Mouse (Mus musculus) hindbrain, embryonic 16.5 days (tissue): ENCODE measurements around the gene Por. TPM values are rescaled to one million over a fixed set of nuclear protein-coding genes. Genes with fewer than 3 reads are reported as not detected.

Experiments used
- ATAC-seq: fragments of 200-750 bp; cut with Nextera tagmentation; 2 replicates; pipeline ENCODE4 v1.8.0; 2017; ENCODE audit warnings: moderate TSS enrichment, moderate library complexity
- H3K27ac ChIP-seq: fragments of 300-500 bp; sonication (generic); 2 replicates; pipeline ENCODE4 v1.5.1; 2014; ENCODE audit warnings: low read depth, mild to moderate bottlenecking, control low read depth, low read length, moderate library complexity
- H3K27me3 ChIP-seq: fragments of 300-500 bp; sonication (generic); replicated peaks from 2 replicates; pipeline ENCODE4 v1.6.1; 2014; ENCODE audit warnings: low read length; ENCODE audit not compliant: control insufficient read depth, insufficient read depth
- H3K36me3 ChIP-seq: fragments of 300-500 bp; sonication (generic); 2 replicates; pipeline ENCODE4 v1.6.1; 2014; ENCODE audit warnings: mild to moderate bottlenecking, low read length, moderate library complexity, mixed read lengths; ENCODE audit not compliant: control insufficient read depth, insufficient read depth
- H3K4me1 ChIP-seq: fragments of 300-500 bp; sonication (generic); 2 replicates; pipeline ENCODE4 v1.6.1; 2014; ENCODE audit warnings: low read depth, low read length; ENCODE audit not compliant: control insufficient read depth, insufficient read depth
- H3K4me2 ChIP-seq: fragments of 300-500 bp; sonication (generic); 2 replicates; pipeline ENCODE4 v1.6.1; 2014; ENCODE audit warnings: mild to moderate bottlenecking, low read length, control low read depth, moderate library complexity
- H3K4me3 ChIP-seq: fragments of 300-500 bp; sonication (generic); 2 replicates; pipeline ENCODE4 v1.5.1; 2014; ENCODE audit warnings: mild to moderate bottlenecking, low read length, control low read depth, moderate library complexity
- H3K9ac ChIP-seq: fragments of 300-500 bp; sonication (generic); 2 replicates; pipeline ENCODE4 v1.6.1; 2014; ENCODE audit warnings: low read depth, mild to moderate bottlenecking, control low read depth, low read length, moderate library complexity
- H3K9me3 ChIP-seq: fragments of 300-500 bp; sonication (generic); 2 replicates; pipeline ENCODE4 v1.6.1; 2014; ENCODE audit warnings: mild to moderate bottlenecking, low read length, moderate library complexity; ENCODE audit not compliant: control insufficient read depth
- WGBS: fragments of 180-500 bp; shearing (Covaris S2); extraction: QIAGEN DNeasy Blood & Tissue Kit; methylation state at CpG from one replicate; pipeline ENCODE4 v1.1.7; 2014; 5-methylcytosine and 5-hydroxymethylcytosine counted together
- polyA plus RNA-seq: library from polyadenylated mRNA; unstranded; fragments of >200 nt; fragmentation: Nextera tagmentation; extraction: Ambion mirVana; gene quantifications from 2 replicates; pipeline ENCODE4 v1.2.1, GENCODE M21; 2015

Gene Por
- polyA plus RNA-seq, 1 experiment from 2014 or later: 101 TPM

- ATAC-seq: no peak
- 84% methylated on average over 6 of the region's 7 CpGs for WGBS
- no peak overlapping the region for H3K4me2 ChIP-seq
- no peaks in the 10 kb centered on the region for H3K27me3 ChIP-seq
- H3K4me1 ChIP-seq: no peaks in the 10 kb centered on the region
- H3K36me3 ChIP-seq: peaks cover 33% of the 10 kb centered on the region
- H3K27ac ChIP-seq: no peak overlapping the region
- H3K4me3 ChIP-seq: no peak overlapping the region
- H3K9ac ChIP-seq: no peak overlapping the region
- no peaks in the 10 kb centered on the region for H3K9me3 ChIP-seq
Observed at GRCm38 (mm10) chr5:135639760-135640458, 29.9 kb upstream of the Por start.

GRCm38 (mm10) chr5:135640459-135640789 lies 29.4 kb upstream of the Por start:
- H3K27me3 ChIP-seq: no peaks in the 10 kb centered on the region
- H3K9ac ChIP-seq: no peak overlapping the region
- peaks cover 30% of the 10 kb centered on the region for H3K36me3 ChIP-seq
- 87% methylated on average over 6 of the region's 6 CpGs for WGBS
- H3K4me3 ChIP-seq: no peak overlapping the region
- no peak overlapping the region for H3K4me2 ChIP-seq
- no peak overlapping the region for H3K27ac ChIP-seq
- no peaks in the 10 kb centered on the region for H3K9me3 ChIP-seq
- ATAC-seq: no peak
- H3K4me1 ChIP-seq: no peaks in the 10 kb centered on the region

GRCm38 (mm10) chr5:135641028-135641427 lies 28.8 kb upstream of the Por start:
- Histone ChIP-seq H3K27me3 (no peaks in the 10 kb centered on the region), H3K4me1 (no peaks in the 10 kb centered on the region), H3K4me3 (no peak overlapping the region), H3K4me2 (no peak overlapping the region), H3K9me3 (no peaks in the 10 kb centered on the region), H3K27ac (no peak overlapping the region), H3K9ac (no peak overlapping the region), H3K36me3 (peaks cover 24% of the 10 kb centered on the region)
- 86% methylated on average over 1 of the region's 1 CpGs for WGBS
- no peak for ATAC-seq

- Histone ChIP-seq H3K36me3 (peaks cover 13% of the 10 kb centered on the region), H3K27ac (no peak overlapping the region), H3K4me2 (no peak overlapping the region), H3K27me3 (no peaks in the 10 kb centered on the region), H3K4me3 (no peak overlapping the region), H3K4me1 (no peaks in the 10 kb centered on the region), H3K9me3 (no peaks in the 10 kb centered on the region), H3K9ac (no peak overlapping the region)
- ATAC-seq: no peak
- 80% methylated on average over 10 of the region's 10 CpGs for WGBS
Observed at GRCm38 (mm10) chr5:135642686-135643551, 26.9 kb upstream of the Por start.

GRCm38 (mm10) chr5:135643552-135643842 lies 26.3 kb upstream of the Por start:
- no peak overlapping the region for H3K27ac ChIP-seq
- no peak overlapping the region for H3K9ac ChIP-seq
- 93% methylated on average over 1 of the region's 1 CpGs for WGBS
- peaks cover 11% of the 10 kb centered on the region; the same call in 1 of the 2 replicates for H3K36me3 ChIP-seq
- H3K27me3 ChIP-seq: no peaks in the 10 kb centered on the region
- H3K4me3 ChIP-seq: no peak overlapping the region
- ATAC-seq: no peak
- no peaks in the 10 kb centered on the region for H3K4me1 ChIP-seq
- no peaks in the 10 kb centered on the region for H3K9me3 ChIP-seq
- no peak overlapping the region for H3K4me2 ChIP-seq

- Histone ChIP-seq H3K27me3 (no peaks in the 10 kb centered on the region), H3K27ac (no peak overlapping the region), H3K9ac (no peak overlapping the region), H3K4me3 (no peak overlapping the region), H3K4me2 (no peak overlapping the region), H3K4me1 (no peaks in the 10 kb centered on the region), H3K9me3 (no peaks in the 10 kb centered on the region), H3K36me3 (peaks cover 9% of the 10 kb centered on the region; the same call in 1 of the 2 replicates)
- no peak for ATAC-seq
- 96% methylated on average over 8 of the region's 8 CpGs for WGBS
Observed at GRCm38 (mm10) chr5:135643869-135644268, 26.0 kb upstream of the Por start.

GRCm38 (mm10) chr5:135645330-135645729 lies 24.5 kb upstream of the Por start:
- no peak for ATAC-seq
- Histone ChIP-seq H3K9ac (no peak overlapping the region), H3K4me2 (no peak overlapping the region), H3K36me3 (0 out of 2 replicates have a peak, but pooled peaks cover 6% of the 10 kb centered on the region), H3K4me3 (no peak overlapping the region), H3K9me3 (no peaks in the 10 kb centered on the region), H3K27me3 (no peaks in the 10 kb centered on the region), H3K27ac (no peak overlapping the region), H3K4me1 (no peaks in the 10 kb centered on the region)
- 74% methylated on average over 5 of the region's 5 CpGs for WGBS

- H3K36me3 ChIP-seq: 0 out of 2 replicates have a peak, but pooled peaks cover 6% of the 10 kb centered on the region
- no peaks in the 10 kb centered on the region for H3K9me3 ChIP-seq
- no peak overlapping the region for H3K9ac ChIP-seq
- ATAC-seq: no peak
- H3K4me2 ChIP-seq: no peak overlapping the region
- no peak overlapping the region for H3K27ac ChIP-seq
- H3K4me3 ChIP-seq: no peak overlapping the region
- no peaks in the 10 kb centered on the region for H3K27me3 ChIP-seq
- 85% methylated on average over 6 of the region's 6 CpGs for WGBS
- H3K4me1 ChIP-seq: no peaks in the 10 kb centered on the region
Observed at GRCm38 (mm10) chr5:135646038-135646437, 23.8 kb upstream of the Por start.

GRCm38 (mm10) chr5:135648461-135649308 lies 21.1 kb upstream of the Por start:
- 0 out of 2 replicates have a peak, but pooled peaks cover 2% of the 10 kb centered on the region for H3K36me3 ChIP-seq
- 81% methylated on average over 9 of the region's 9 CpGs for WGBS
- no peak overlapping the region for H3K9ac ChIP-seq
- H3K4me1 ChIP-seq: no peaks in the 10 kb centered on the region
- H3K27ac ChIP-seq: no peak overlapping the region
- no peak overlapping the region for H3K4me2 ChIP-seq
- ATAC-seq: no peak
- no peak overlapping the region for H3K4me3 ChIP-seq
- no peaks in the 10 kb centered on the region for H3K27me3 ChIP-seq
- H3K9me3 ChIP-seq: no peaks in the 10 kb centered on the region
